Mouse (Mus musculus) forebrain, embryonic 16.5 days (tissue): Measurements from ENCODE around the gene Sos1. TPM values are rescaled to one million over a fixed set of nuclear protein-coding genes. Genes with fewer than 3 reads are reported as not detected.

Experiments
- ATAC-seq: fragments of 200-750 bp; cut with Nextera tagmentation; 2 replicates; pipeline ENCODE4 v1.8.0; 2017; ENCODE audit warnings: mild to moderate bottlenecking, moderate library complexity
- H3K27ac ChIP-seq: fragments of 300-500 bp; sonication (generic); 2 replicates; pipeline ENCODE4 v1.5.1; 2014; ENCODE audit warnings: low read length, control low read depth
- H3K27me3 ChIP-seq: fragments of 300-500 bp; sonication (generic); replicated peaks from 2 replicates; pipeline ENCODE4 v1.6.1; 2014; ENCODE audit warnings: low read length; ENCODE audit not compliant: control insufficient read depth, insufficient read depth
- H3K36me3 ChIP-seq: fragments of 300-500 bp; sonication (generic); 2 replicates; pipeline ENCODE4 v1.6.1; 2014; ENCODE audit not compliant: control insufficient read depth, insufficient read depth
- H3K4me1 ChIP-seq: fragments of 300-500 bp; sonication (generic); replicated peaks from 2 replicates; pipeline ENCODE4 v1.6.1; 2014; ENCODE audit warnings: low read length; ENCODE audit not compliant: control insufficient read depth, insufficient read depth
- H3K4me2 ChIP-seq: fragments of 300-500 bp; sonication (generic); 2 replicates; pipeline ENCODE4 v1.6.1; 2014; ENCODE audit warnings: mild to moderate bottlenecking, low read length, control low read depth
- H3K4me3 ChIP-seq: fragments of 300-500 bp; sonication (generic); replicated peaks from 2 replicates; pipeline ENCODE4 v1.5.1; 2014; ENCODE audit warnings: mild to moderate bottlenecking, low read length, control low read depth
- H3K9ac ChIP-seq: fragments of 300-500 bp; sonication (generic); replicated peaks from 2 replicates; pipeline ENCODE4 v1.6.1; 2014; ENCODE audit warnings: low read depth, low read length, control low read depth
- H3K9me3 ChIP-seq: fragments of 300-500 bp; sonication (generic); 2 replicates; pipeline ENCODE4 v1.6.1; 2016; ENCODE audit warnings: low read length; ENCODE audit not compliant: control insufficient read depth
- WGBS: fragments of 180-500 bp; shearing (Covaris S2); extraction: QIAGEN DNeasy Blood & Tissue Kit; methylation state at CpG from one replicate; pipeline ENCODE4 v1.1.7; 2014; 5-methylcytosine and 5-hydroxymethylcytosine counted together
- polyA plus RNA-seq: library from polyadenylated mRNA; unstranded; fragments of >200 nt; fragmentation: Nextera tagmentation; extraction: Ambion mirVana; gene quantifications from 2 replicates; pipeline ENCODE4 v1.2.1, GENCODE M21; 2015

Sos1 gene
- polyA plus RNA-seq, 1 experiment from 2014 or later, result 7.6 TPM

- Histone ChIP-seq H3K9me3 (no peaks in the 10 kb centered on the region), H3K36me3 (no peaks in the 10 kb centered on the region), H3K4me3 (no peak overlapping the region), H3K4me1 (no peaks in the 10 kb centered on the region), H3K9ac (no peak overlapping the region), H3K4me2 (no peak overlapping the region), H3K27ac (no peak overlapping the region), H3K27me3 (no peaks in the 10 kb centered on the region)
- 90% methylated on average over 8 of the region's 8 CpGs for WGBS
- no peak for ATAC-seq
These were observed 120.0 kb downstream of the Sos1 start for GRCm38 (mm10) chr17:80360245-80360644.

DNA sequence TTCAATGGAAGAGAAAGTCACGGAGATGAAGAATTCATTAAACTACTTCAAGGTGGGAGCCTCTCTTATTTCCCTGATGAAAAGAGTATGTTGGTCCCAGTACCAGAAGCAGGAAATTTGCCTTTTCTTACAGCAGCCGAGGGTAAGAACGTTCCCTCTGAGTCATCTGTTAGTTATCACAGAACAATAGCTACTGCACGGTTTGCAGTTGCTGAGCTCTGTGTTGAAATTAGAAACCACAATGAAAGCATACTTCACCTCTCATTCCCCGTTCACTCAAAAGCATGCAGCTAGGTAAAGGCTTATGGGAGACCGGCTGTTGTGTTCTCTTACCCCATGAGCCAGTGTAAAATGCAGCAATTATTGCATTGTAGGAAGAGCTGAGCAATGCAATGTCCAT, 133.0 kb downstream of the Sos1 start:
- no peak for ATAC-seq
- Histone ChIP-seq H3K27ac (no peak overlapping the region), H3K4me3 (no peak overlapping the region), H3K4me2 (no peak overlapping the region), H3K36me3 (no peaks in the 10 kb centered on the region), H3K9me3 (no peaks in the 10 kb centered on the region), H3K27me3 (no peaks in the 10 kb centered on the region), H3K9ac (no peak overlapping the region), H3K4me1 (no peaks in the 10 kb centered on the region)
- WGBS, result 54% methylated on average over 6 of the region's 6 CpGs

- Histone ChIP-seq H3K9ac (no peak overlapping the region), H3K4me3 (no peak overlapping the region), H3K4me2 (no peak overlapping the region), H3K27ac (no peak overlapping the region), H3K27me3 (no peaks in the 10 kb centered on the region), H3K4me1 (no peaks in the 10 kb centered on the region), H3K9me3 (no peaks in the 10 kb centered on the region), H3K36me3 (no peaks in the 10 kb centered on the region)
- ATAC-seq, result no peak
- 24% methylated on average over 11 of the region's 11 CpGs for WGBS
These were observed 133.6 kb downstream of the Sos1 start for GRCm38 (mm10) chr17:80346591-80347125.

GRCm38 (mm10) chr17:80345277-80345676, 135.0 kb downstream of the Sos1 start:
- H3K4me2 ChIP-seq, result no peak overlapping the region
- no peaks in the 10 kb centered on the region for H3K27me3 ChIP-seq
- no peak overlapping the region for H3K9ac ChIP-seq
- H3K4me1 ChIP-seq, result no peaks in the 10 kb centered on the region
- ATAC-seq, result no peak
- H3K9me3 ChIP-seq, result no peaks in the 10 kb centered on the region
- H3K27ac ChIP-seq, result no peak overlapping the region
- H3K4me3 ChIP-seq, result no peak overlapping the region
- 84% methylated on average over 4 of the region's 4 CpGs for WGBS
- no peaks in the 10 kb centered on the region for H3K36me3 ChIP-seq

Other genes starting within 250 kb of the Sos1 start
- gene Morn2, start 190.2 kb downstream of the Sos1 start, polyA plus RNA-seq, result 40.8 and 42.8 TPM in 2 replicates
- 54.4 and 56.7 TPM in 2 replicates for gene Dhx57, start 190.0 kb downstream of the Sos1 start, polyA plus RNA-seq
- gene Arhgef33, start 173.0 kb downstream of the Sos1 start, polyA plus RNA-seq, result 1.0 and 1.2 TPM in 2 replicates
- gene Gm10190, start 106.9 kb downstream of the Sos1 start, polyA plus RNA-seq, result 1.9 and 4.0 TPM in 2 replicates
- gene Cdkl4, start 97.4 kb upstream of the Sos1 start, polyA plus RNA-seq, result 3.1 and 3.9 TPM in 2 replicates
- gene Map4k3, start 248.0 kb upstream of the Sos1 start, polyA plus RNA-seq, result 28.8 and 33.2 TPM in 2 replicates